Mouse (Mus musculus): ENCODE results near the gene Ufc1.

- no peak for TF ChIP-seq POLR2A (IDR thresholded peaks at IDR 0.05; ENCODE audit: low read depth, low read length)
- no peak for TF ChIP-seq USF1 (IDR thresholded peaks at IDR 0.05; ENCODE audit: low read depth, low read length)
- no peak for TF ChIP-seq ZMIZ1 (IDR thresholded peaks at IDR 0.05; ENCODE audit: low read depth, low read length)
- TF ChIP-seq TBP (conservative IDR thresholded peaks at IDR 0.05; ENCODE audit: low read depth, low read length) = no peak
These were observed 37.0 kb downstream of the Ufc1 start for GRCm38 (mm10) chr1:171257781-171258180.
